Mouse (Mus musculus): ENCODE results near the gene Rpl10-ps3.

The Rpl10-ps3 gene

GRCm38 (mm10) chr9:50305666-50306402, 38.9 kb downstream of the Rpl10-ps3 start:
- no peak for DNase-seq

DNA sequence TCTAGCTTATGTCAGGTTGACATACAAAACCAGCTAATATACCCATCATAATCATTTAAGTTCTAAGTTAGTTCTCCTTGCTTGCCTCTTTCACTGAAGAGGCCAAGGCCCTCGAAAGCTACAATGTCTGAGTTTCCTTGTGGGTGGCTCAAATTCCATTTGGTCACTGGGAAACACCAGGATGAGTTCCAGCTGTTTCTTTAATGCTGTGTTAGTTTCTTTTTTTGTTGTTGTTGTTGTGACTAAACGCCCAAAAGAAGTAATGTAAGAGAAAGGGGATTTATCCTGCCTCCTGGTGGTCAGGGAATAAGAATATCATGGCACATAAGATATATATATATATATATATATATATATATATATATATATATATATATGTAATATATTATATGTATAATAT, 39.7 kb downstream of the Rpl10-ps3 start:
- DNase-seq, result no peak

DNA sequence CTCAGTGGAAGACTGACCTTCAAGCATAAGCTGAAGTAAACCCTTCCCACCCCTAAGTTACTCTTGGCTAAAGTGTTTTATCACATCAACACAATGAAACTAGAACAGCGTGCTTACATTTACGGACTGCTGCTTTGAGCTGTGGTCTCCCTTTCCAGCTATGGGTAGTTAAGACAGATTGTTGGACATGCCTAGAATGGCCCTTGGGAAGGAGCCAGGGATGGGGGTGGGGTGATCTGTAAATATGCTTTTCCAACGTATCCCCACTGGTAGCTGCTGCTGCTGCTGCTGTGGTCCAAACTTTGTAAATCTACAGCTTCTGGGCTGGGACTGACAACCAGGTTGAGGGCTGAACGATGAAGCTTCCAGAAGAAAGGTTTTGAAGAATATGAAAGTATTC, 40.8 kb downstream of the Rpl10-ps3 start:
- DNase-seq, result no peak

DNA sequence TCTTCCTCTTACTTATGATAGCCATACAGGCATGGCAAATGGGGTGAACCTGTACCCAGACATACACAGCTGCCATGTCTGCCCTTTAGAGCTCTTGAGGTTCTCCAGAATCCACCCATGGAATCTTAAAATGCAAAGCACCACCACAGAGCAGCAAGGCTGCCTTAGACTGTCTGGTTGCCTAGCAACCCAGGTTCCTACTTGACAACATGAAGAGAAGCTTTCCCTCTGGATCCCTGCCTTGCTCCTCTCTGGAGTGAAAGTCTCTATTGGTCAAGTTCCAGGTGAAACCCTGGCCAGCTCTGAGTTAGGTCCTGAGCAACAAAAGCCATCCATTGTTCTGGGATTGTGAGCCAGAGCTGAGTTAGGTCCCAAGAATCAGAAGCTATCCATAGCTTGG, 43.0 kb downstream of the Rpl10-ps3 start:
- no peak for DNase-seq

DNA sequence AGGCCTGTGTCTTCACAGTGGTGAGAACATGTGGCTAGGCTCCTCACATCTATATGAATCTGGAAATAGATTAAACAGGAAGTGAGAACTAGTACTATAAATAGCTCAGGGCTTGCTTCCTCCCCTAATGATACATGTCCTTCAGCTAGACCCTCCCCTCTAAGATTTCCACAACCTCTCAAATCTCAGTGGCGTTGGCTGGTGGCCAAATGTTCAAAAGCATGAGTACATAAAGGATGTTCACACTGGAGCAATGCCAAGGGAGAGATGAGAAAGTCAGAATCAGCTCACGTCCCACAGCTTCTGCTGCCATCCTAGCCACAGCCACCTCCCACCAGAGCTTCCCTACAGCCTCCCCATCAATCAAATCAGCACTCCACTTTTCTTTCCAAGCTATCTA, 46.4 kb downstream of the Rpl10-ps3 start:
- DNase-seq, result no peak
